Mouse (Mus musculus): ENCODE results near the gene Mcub.

GRCm38 (mm10) chr3:129969031-129969430, 975 bp downstream of the Mcub start:
- TF ChIP-seq CHD2 (IDR thresholded peaks at IDR 0.05; ENCODE audit: low read depth, low read length) = no peak
- TF ChIP-seq ZNF384 (IDR thresholded peaks at IDR 0.05; ENCODE audit: low read depth, low read length) = no peak
- TF ChIP-seq MAFK (IDR thresholded peaks at IDR 0.05; ENCODE audit: insufficient read depth, low read depth, low read length) = no peak
- no peak for TF ChIP-seq ZC3H11A (IDR thresholded peaks at IDR 0.05; ENCODE audit: borderline replicate concordance, low read depth, low read length)
- TF ChIP-seq HCFC1 (IDR thresholded peaks at IDR 0.05; ENCODE audit: borderline replicate concordance, insufficient read depth, low read length) = no peak

All from ES-E14 (cell line).